Comparison of ENCODE assay signal across 9 mouse cellular contexts in the genomic region with DNA sequence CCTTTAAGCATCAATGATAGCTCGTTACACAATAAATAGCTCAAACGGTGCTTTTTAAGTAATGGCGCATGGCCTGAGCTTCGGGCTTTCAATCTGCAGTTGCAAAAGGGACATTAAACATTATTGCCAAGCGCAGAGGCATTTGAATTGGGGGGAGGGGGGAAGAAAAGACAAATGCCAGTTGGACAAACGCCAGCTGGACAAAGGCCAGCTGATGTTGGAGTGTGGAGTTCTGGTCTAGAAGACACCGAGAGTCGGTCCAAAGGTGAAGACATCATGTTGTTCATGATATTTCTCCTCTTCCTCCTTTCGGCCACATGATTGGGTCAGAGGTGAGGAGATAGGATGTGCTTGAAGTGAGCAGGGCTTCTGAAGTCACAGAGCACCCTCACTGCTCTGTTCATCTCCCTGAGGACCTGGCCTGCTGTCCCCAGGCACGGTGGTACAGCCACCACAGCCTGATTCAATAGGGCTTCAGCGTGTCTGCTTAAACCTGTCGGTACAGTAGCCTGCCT.
DNase-seq lines count a peak whose midpoint lies in the region; ATAC-seq lines count a peak whose summit lies in the region.
"Had no signal": no experiment of that assay in that cellular context is flagged by ENCODE, and none has a peak within 500 bp of the region (broad histone marks: within the 10 kb centered on the region; RNA-seq: fewer than 3 reads in every experiment).

No protein-coding gene starts in this region.

- DNase-seq in embryo, embryonic 11 days, result peak; percentile 35
- DNase-seq in embryo, embryonic 9.5 days (ENCODE audit: extremely low spot score), result no peak
- peak; percentile 18 for DNase-seq in urinary bladder, postnatal 14 days (ENCODE audit: low spot score)
- no peak for DNase-seq in urinary bladder, postnatal 10 days (ENCODE audit: low spot score)
- peak; percentile 77 for DNase-seq in kidney, postnatal 10 days
- DNase-seq in left cerebral cortex, postnatal 25 days (ENCODE audit: low spot score in 2 of 2), result no peak
- DNase-seq: gastrocnemius, postnatal 36 days had no signal

- intact Hi-C loops in left cerebral cortex, postnatal 25 days (cut with DNase I), result no loop called here

- no peak for ATAC-seq in granulocyte monocyte progenitor cell, adult 5-6 weeks (replicated peaks; ENCODE audit: poor library complexity, severe bottlenecking)
- ATAC-seq in megakaryocyte, adult 5-6 weeks (ENCODE audit: poor library complexity, severe bottlenecking), result no peak

Comparison
In these comparisons a context has a peak if more than half of its experiments do, and no peak if none do; other contexts are left out.
1. DNase-seq: peak in embryo, embryonic 11 days (single experiment), urinary bladder, postnatal 14 days (single experiment) and kidney, postnatal 10 days (single experiment); none in embryo, embryonic 9.5 days (single experiment), urinary bladder, postnatal 10 days (single experiment) and left cerebral cortex, postnatal 25 days (0 of 2).